Mouse (Mus musculus) C2C12 (cell line): ENCODE data around the gene Atp6v0d1. TPM values are rescaled to one million over a fixed set of nuclear protein-coding genes. Genes with fewer than 3 reads are reported as not detected.

Source experiments
- H3K27me3 ChIP-seq: one replicate; pipeline ENCODE4 v1.6.1; 2011; ENCODE audit not compliant: control insufficient read depth, insufficient read depth, insufficient read length
- H3K36me3 ChIP-seq: one replicate; pipeline ENCODE4 v1.6.1; 2011; ENCODE audit not compliant: control insufficient read depth, insufficient read depth
- H3K4me3 ChIP-seq: one replicate; pipeline ENCODE4 v1.5.1; 2011; ENCODE audit warnings: mild to moderate bottlenecking, control low read depth; ENCODE audit not compliant: poor library complexity, insufficient read depth, severe bottlenecking
- H3K79me2 ChIP-seq: one replicate; pipeline ENCODE4 v1.6.1; 2011; ENCODE audit not compliant: control insufficient read depth, insufficient read depth
- H3K79me3 ChIP-seq: one replicate; pipeline ENCODE4 v1.6.1; 2011; ENCODE audit warnings: low read depth, control low read depth
- H3ac ChIP-seq: one replicate; pipeline ENCODE3; 2011; ENCODE audit warnings: low read depth; ENCODE audit not compliant: control insufficient read depth, insufficient read length
- CEBPB ChIP-seq: IDR thresholded peaks from one replicate; pipeline ENCODE4 v1.6.1; 2011; ENCODE audit warnings: low read depth, mild to moderate bottlenecking, control low read depth, moderate library complexity
- CTCF ChIP-seq: IDR thresholded peaks from one replicate; pipeline ENCODE4 v1.5.1; 2011; ENCODE audit not compliant: control insufficient read depth, insufficient read depth, insufficient read length
- FOSL1 ChIP-seq: IDR thresholded peaks from one replicate; pipeline ENCODE4 v1.8.0; 2011; ENCODE audit warnings: mild to moderate bottlenecking, low read length; ENCODE audit not compliant: poor library complexity, insufficient read depth, severe bottlenecking
- MAX ChIP-seq: IDR thresholded peaks from one replicate; pipeline ENCODE4 v1.6.1; 2011; ENCODE audit warnings: mild to moderate bottlenecking, control low read depth
- MYOD1 ChIP-seq: IDR thresholded peaks from one replicate; pipeline ENCODE4 v1.6.1; 2011; ENCODE audit warnings: low read depth; ENCODE audit not compliant: control insufficient read depth, insufficient read length
- MYOG ChIP-seq: IDR thresholded peaks from one replicate; pipeline ENCODE4 v1.6.1; 2011; ENCODE audit not compliant: control insufficient read depth, insufficient read length; ENCODE audit errors: extremely low read depth
- USF1 ChIP-seq: IDR thresholded peaks from one replicate; pipeline ENCODE4 v1.6.1; 2011; ENCODE audit warnings: low read depth, mild to moderate bottlenecking, control low read depth, moderate library complexity
- microRNA-seq: library from miRNA; unstranded; fragments of <30 nt; microRNA quantifications from one replicate; pipeline ENCODE4, GENCODE M21; 2019; ENCODE audit warnings: borderline microRNAs expressed
- polyA plus RNA-seq: library from polyadenylated mRNA; unstranded; fragments of >200 nt; fragmentation: generic; extraction: Trizol; gene quantifications from one replicate; pipeline ENCODE4 v1.2.1, GENCODE M21; 2012; ENCODE audit warnings: missing spikeins

Atp6v0d1 gene
- polyA plus RNA-seq, 1 experiment, result 95.1 TPM

GRCm38 (mm10) chr8:105475254-105475653 is 90.6 kb downstream of the Atp6v0d1 start:
- Histone ChIP-seq H3K36me3 (peaks cover 24% of the 10 kb centered on the region), H3K27me3 (no peaks in the 10 kb centered on the region), H3K79me3 (no peaks in the 10 kb centered on the region), H3K79me2 (peaks cover 3% of the 10 kb centered on the region), H3ac (no peak overlapping the region), H3K4me3 (no peak overlapping the region)
- TF ChIP-seq CEBPB (no peak), MYOD1 (no peak), CTCF (no peak), FOSL1 (no peak)

- Histone ChIP-seq H3K27me3 (no peaks in the 10 kb centered on the region), H3ac (no peak overlapping the region), H3K36me3 (peaks cover 24% of the 10 kb centered on the region), H3K79me3 (no peaks in the 10 kb centered on the region), H3K79me2 (peaks cover 8% of the 10 kb centered on the region), H3K4me3 (no peak overlapping the region)
- no peak for TF ChIP-seq USF1
- TF ChIP-seq MYOG, result no peak
- no peak for TF ChIP-seq MYOD1
- TF ChIP-seq CEBPB, result no peak
- no peak for TF ChIP-seq CTCF
- no peak for TF ChIP-seq MAX
- no peak for TF ChIP-seq FOSL1
These were observed 91.2 kb downstream of the Atp6v0d1 start for GRCm38 (mm10) chr8:105474680-105475079.

Small RNA genes lying within 50 kb of the gene (microRNA-seq; reads per million reads assigned to microRNA genes)
- 0.36 reads per million for gene Mir1966

Other genes starting within 250 kb of the Atp6v0d1 start
- 0.69 TPM for gene Lrrc29, start 239.8 kb downstream of the Atp6v0d1 start, polyA plus RNA-seq
- 122 TPM for gene Tmem208, start 239.7 kb downstream of the Atp6v0d1 start, polyA plus RNA-seq
- gene Fhod1, start 218.1 kb downstream of the Atp6v0d1 start, polyA plus RNA-seq, result 30.7 TPM
- 6.6 TPM for gene Slc9a5, start 217.2 kb downstream of the Atp6v0d1 start, polyA plus RNA-seq
- gene Plekhg4, start 192.8 kb downstream of the Atp6v0d1 start, polyA plus RNA-seq, result 2.0 TPM
- gene Kctd19, start 152.5 kb downstream of the Atp6v0d1 start, polyA plus RNA-seq, result 0.01 TPM
- not detected for gene Lrrc36, start 152.5 kb downstream of the Atp6v0d1 start, polyA plus RNA-seq
- gene Tppp3, start 94.5 kb downstream of the Atp6v0d1 start, polyA plus RNA-seq, result 219 TPM
- gene Zdhhc1, start 69.1 kb downstream of the Atp6v0d1 start, polyA plus RNA-seq, result 8.8 TPM
- gene Hsd11b2, start 47.3 kb downstream of the Atp6v0d1 start, polyA plus RNA-seq, result 0.11 TPM
- 28.7 TPM for gene Ripor1, start 39.2 kb upstream of the Atp6v0d1 start, polyA plus RNA-seq
- gene Ctcf, start 70.5 kb upstream of the Atp6v0d1 start, polyA plus RNA-seq, result 30.2 TPM
- gene Agrp, start 71.3 kb upstream of the Atp6v0d1 start, polyA plus RNA-seq, result 0.18 TPM
- gene Carmil2, start 120.2 kb upstream of the Atp6v0d1 start, polyA plus RNA-seq, result 0.49 TPM
- gene Acd, start 135.1 kb upstream of the Atp6v0d1 start, polyA plus RNA-seq, result 30.4 TPM
- 16.4 TPM for gene Pard6a, start 135.1 kb upstream of the Atp6v0d1 start, polyA plus RNA-seq
- 0.09 TPM for gene 4933405L10Rik, start 141.6 kb upstream of the Atp6v0d1 start, polyA plus RNA-seq
- 24.8 TPM for gene Enkd1, start 142.2 kb upstream of the Atp6v0d1 start, polyA plus RNA-seq
- 8.2 TPM for gene Gfod2, start 192.6 kb upstream of the Atp6v0d1 start, polyA plus RNA-seq